Mouse (Mus musculus) spleen, postnatal 4 days (tissue): ENCODE results near the gene Tprg.
A peak's percentile ranks its signal among the peaks of the same experiment; 100 is the strongest.

Experiments
- DNase-seq, 2 experiments: peaks; one replicate each; pipeline ENCODE4 v3.0.0; 2022; ENCODE audit warnings: low spot score in 2 of 2

The Tprg gene

DNA sequence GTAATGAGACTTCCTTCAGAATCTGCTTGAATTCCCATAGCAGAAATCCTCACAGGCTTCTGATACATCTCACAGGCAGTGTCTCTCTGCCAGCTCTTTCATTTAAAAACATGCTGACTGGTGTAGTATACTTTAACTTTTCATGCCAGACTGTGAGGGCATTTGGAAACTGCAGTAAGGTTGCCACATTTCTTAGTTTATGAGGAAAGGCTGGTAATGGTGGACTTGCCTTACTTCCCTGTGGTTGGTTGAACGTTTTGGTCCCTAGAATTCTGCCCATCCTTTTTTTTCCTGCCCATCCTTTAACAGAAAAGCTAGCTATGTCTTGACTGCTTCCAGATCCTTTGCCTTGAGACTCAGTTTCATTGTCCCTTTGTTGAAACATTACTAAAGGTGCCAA, 138.8 kb downstream of the Tprg start:
- no peak for DNase-seq

DNA sequence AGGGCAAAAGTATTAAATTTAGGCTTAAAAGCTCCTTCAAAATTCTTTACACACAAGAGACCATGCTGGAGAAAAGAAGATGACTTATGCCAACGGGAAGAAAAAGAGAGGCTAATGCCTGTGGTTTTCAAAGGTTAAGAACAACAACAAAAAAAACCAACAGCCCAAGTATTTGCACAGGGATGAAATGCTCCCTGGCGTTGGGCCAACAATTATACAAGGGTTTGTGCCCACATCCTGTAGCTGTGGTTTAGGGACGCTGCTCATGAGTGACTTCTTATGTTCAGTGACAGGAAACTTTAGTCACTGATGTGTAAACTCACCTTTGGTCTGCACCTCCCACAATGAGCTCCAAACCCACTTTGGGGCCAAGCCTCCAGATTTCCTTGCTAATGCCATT, 139.6 kb downstream of the Tprg start:
- peak; percentile 48 to 72 for DNase-seq

DNA sequence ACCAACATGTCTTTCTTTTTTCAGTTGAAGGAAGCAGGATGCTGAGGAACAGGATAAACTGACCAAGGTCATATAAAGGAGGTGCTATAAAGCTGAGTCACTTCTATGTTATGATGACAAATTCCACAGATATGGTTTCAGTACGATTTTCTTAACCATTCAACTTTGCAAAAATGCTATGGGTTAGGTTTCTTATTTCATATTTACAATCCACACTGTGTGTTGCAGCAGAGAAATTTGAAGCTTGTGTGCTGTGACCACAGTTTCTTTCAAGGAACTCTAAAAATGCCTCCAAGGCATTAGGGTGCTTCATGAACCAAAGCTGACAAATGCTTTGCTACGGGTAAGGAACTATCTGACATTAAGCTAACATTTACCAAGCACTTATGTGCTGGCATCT, 153.4 kb downstream of the Tprg start:
- no peak for DNase-seq

DNA sequence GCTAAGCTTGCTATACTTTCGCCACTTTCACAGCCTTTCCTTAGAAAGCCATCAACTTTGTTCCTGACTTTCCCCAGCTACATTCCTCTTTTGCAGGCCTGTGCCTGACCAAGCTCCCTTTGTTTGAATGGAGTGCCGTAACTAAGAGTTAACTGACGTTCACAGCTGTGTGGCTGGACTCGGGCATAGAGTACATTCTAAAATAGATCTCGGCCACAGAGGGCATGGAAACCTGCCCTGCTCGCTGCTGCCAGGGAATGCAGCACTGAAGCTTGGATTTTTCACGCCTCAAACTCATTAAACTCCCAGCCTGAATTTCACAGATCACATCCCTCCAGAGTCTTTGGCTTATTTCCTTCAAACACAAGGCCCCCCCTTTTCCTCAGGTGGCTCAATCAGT, 159.0 kb downstream of the Tprg start:
- no peak for DNase-seq

DNA sequence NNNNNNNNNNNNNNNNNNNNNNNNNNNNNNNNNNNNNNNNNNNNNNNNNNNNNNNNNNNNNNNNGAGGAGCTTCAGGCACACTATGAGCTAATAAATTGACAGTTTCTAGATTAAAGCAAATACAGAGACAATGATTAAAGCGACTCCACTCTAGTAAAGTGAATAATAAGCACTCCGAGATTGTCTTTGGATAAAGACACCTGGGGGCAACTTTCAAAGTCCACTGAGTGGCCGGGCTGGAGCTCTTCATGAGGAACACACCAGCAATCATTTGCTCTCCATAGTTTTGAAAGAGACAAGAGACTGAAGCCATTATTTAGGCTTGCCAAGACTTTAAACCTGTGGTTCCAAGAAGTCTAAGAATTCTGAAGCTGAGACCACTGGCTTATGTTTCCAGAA, 164.9 kb downstream of the Tprg start:
- no peak for DNase-seq

DNA sequence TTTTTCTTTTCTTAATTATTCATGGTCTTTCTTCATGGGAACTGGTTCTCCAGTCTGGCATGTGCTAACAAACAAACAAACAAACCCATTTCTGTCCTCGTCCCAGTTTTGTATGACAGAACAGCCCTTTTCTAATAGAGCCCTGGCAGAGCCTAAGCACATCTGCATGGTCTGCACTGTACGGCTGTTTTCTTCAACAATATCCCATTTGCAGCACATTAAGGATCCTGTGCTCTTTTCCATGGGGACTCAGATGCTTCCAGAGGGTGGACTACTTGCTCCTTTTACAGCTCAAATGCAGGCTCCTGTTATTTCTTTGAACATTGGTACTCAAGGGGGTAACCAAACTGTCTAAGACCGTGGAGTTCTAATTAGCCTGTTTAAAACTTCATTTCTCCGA, 178.1 kb downstream of the Tprg start:
- DNase-seq = no peak

DNA sequence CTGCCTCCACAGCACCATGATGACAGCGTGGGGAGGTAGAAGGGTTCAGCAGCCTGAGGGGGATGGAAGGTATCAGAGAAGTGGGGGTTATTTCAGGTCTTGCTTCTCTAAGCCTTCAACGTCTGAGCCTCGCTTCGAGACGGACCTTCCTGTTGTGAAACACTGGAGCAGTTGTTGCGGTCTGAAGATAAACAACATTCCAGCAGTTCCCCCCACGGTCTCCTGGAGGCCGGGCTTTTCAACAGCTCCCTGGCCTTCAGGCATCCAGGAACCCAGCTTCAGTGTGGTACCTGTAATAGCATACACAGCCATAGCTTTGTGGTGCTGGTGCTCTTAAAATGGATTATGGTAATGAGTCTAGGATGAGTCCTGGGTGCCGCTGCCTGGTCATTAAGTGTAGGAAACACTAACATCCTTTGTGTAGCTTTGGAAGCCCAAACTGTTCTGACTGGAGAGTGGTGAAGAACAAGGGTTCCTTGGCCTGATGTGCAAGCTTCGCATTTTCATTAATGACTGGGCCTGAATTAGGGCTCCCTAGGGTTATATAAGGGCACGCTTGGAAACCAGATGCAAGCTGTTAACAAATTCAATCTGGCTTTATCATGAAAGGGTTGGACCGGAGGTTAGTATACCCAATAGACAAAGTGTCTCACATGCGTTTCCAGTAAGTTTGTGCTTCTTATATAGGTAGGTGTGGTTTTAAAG, 179.0 kb downstream of the Tprg start:
- DNase-seq = no peak

DNA sequence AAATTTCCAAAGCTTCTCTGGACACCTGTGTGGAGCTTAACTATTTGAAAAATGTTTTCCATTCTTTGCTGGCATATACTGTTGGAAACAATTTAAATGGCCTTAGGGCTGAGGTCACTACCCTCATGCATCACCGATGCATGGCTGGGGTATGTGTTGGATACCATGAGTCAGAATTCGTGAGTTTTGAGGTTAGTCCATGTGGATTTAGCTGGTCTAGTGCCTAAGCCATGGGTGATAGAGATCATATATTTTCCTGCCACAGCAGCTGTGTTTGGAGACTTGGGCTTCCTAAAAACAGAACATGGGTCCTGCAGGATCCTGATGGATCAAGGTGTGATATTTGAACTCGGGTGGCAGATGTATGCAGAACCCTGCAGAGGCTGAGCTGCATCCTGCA, 181.4 kb downstream of the Tprg start:
- DNase-seq = no peak

DNA sequence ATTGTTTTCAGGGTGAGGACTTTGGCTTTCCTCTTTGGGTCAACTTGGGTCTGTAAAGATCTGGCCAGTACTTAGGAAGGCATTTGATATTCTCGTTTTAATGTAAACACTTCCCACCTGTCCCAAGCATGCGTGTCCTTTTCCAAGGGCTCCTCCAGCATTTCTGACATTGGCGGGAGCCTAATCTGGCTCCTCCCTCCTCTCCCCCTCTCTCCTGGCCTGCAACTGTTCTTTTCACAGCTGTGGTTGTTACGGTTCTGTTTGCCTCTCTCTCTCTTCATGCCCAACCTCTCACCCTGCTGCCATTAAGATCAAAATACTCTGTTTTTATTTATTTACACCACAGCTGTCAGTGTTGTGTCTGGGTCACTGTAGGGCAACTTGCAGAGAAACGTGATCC, 182.0 kb downstream of the Tprg start:
- no peak for DNase-seq
